Mouse (Mus musculus) limb, embryonic 15.5 days (tissue): ENCODE data around the gene Ccnd3. TPM values are rescaled to one million over a fixed set of nuclear protein-coding genes. Genes with fewer than 3 reads are reported as not detected.
A peak's percentile ranks its signal among the peaks of the same experiment; 100 is the strongest.
"Not testable (repeated sequence)": the region's sequence is repeated elsewhere in the genome, so short reads cannot be mapped to it uniquely, and the experiment has no call there.

Source experiments
- ATAC-seq: fragments of 200-750 bp; cut with Nextera tagmentation; 2 replicates; pipeline ENCODE4 v1.8.0; 2017; ENCODE audit warnings: low read depth, moderate TSS enrichment; ENCODE audit not compliant: insufficient number of reproducible peaks, low FRiP score, low TSS enrichment
- H3K27ac ChIP-seq: fragments of 300-500 bp; sonication (generic); 2 replicates; pipeline ENCODE4 v1.5.1; 2015; ENCODE audit warnings: moderate library complexity, mild to moderate bottlenecking, inconsistent platforms
- H3K27me3 ChIP-seq: fragments of 300-500 bp; sonication (generic); 2 replicates; pipeline ENCODE4 v1.6.1; 2015; ENCODE audit warnings: inconsistent platforms
- H3K36me3 ChIP-seq: fragments of 300-500 bp; sonication (generic); 2 replicates; pipeline ENCODE4 v1.6.1; 2015; ENCODE audit warnings: inconsistent platforms
- H3K4me1 ChIP-seq: fragments of 300-500 bp; sonication (generic); 2 replicates; pipeline ENCODE4 v1.6.1; 2015; ENCODE audit warnings: inconsistent platforms
- H3K4me2 ChIP-seq: fragments of 300-500 bp; sonication (generic); 2 replicates; pipeline ENCODE4 v1.6.1; 2015; ENCODE audit warnings: mild to moderate bottlenecking, inconsistent platforms
- H3K4me3 ChIP-seq: fragments of 300-500 bp; sonication (generic); 2 replicates; pipeline ENCODE4 v1.5.1; 2015; ENCODE audit warnings: mild to moderate bottlenecking, inconsistent platforms
- H3K9ac ChIP-seq: fragments of 300-500 bp; sonication (generic); 2 replicates; pipeline ENCODE4 v1.6.1; 2015; ENCODE audit warnings: inconsistent platforms
- H3K9me3 ChIP-seq: fragments of 300-500 bp; sonication (generic); 2 replicates; pipeline ENCODE4 v1.6.1; 2016; ENCODE audit warnings: inconsistent platforms
- WGBS: fragments of 180-500 bp; shearing (Covaris S2); methylation state at CpG from one replicate; pipeline ENCODE4 v1.1.7; 2015; 5-methylcytosine and 5-hydroxymethylcytosine counted together
- polyA plus RNA-seq: library from polyadenylated mRNA; unstranded; fragments of >200 nt; fragmentation: Nextera tagmentation; extraction: Ambion mirVana; gene quantifications from 2 replicates; pipeline ENCODE4 v1.2.1, GENCODE M21; 2015

Gene Ccnd3
- polyA plus RNA-seq, 1 experiment from 2014 or later, result 499 TPM

DNA sequence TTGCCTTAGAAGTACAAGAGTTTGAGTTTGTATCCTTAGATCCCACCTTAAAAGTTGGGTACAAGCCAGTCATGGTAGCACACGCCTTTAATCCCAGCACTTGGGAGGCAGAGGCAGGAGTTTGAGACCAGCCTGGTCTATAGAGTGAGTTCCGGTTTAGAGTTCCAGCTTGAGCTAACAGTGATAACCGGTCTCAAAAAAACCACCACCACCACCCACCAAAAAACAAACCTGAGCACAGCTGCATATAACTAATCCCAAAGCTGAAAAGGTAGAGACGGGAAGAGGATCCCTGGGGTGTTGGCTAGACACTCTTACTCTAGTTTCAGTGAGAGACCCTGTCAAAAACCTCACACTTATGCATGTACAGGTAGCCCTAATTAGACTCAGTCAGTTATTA lies 111.8 kb downstream of the Ccnd3 start:
- 86% methylated on average over 4 of the region's 4 CpGs for WGBS
- peaks cover 66% of the 10 kb centered on the region for H3K36me3 ChIP-seq
- no peak for ATAC-seq

DNA sequence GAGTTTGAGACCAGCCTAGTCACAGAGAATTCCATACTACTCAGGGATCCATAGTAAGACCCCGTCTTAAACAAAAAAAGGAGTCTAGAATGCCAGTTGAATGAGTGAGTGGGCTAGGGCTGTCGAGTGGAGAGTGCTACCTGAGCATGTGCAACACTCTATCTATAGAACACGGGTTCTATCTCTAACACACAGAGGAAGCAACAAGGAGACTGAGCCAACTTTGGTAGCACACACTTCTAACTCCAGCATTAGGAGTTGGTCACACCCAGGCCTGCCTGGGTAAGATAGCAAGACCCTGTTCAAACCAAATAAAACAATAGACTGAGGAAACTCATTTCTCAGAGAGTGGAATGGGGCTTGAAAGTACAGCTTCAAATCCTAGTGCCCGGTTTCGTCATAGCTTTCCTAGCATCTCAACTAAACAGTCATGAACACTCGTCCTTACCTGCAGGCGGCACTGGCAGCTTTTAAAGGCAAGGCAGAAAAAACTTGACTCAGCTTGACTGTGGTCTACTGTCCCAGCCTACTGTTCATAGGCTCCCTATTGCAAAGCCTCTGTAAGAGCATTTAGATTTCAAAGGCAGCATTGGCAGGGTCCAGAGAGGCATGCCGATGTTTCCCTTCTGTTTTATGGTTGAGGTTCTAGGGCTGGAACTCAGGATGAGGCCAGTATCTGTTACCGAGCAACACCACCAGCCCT lies 112.9 kb downstream of the Ccnd3 start:
- no peak overlapping the region for H3K4me3 ChIP-seq
- H3K36me3 ChIP-seq, result peaks cover 77% of the 10 kb centered on the region
- H3K4me2 ChIP-seq, result no peak overlapping the region
- WGBS, result 94% methylated on average over 9 of the region's 9 CpGs
- H3K27me3 ChIP-seq, result no peaks in the 10 kb centered on the region
- no peaks in the 10 kb centered on the region for H3K9me3 ChIP-seq
- H3K4me1 ChIP-seq, result peaks cover 3% of the 10 kb centered on the region
- no peak for ATAC-seq
- H3K27ac ChIP-seq, result no peak overlapping the region
- H3K9ac ChIP-seq, result no peak overlapping the region

More for the DNA sequence above, 111.8 kb downstream of the Ccnd3 start:
- H3K4me1 ChIP-seq, result peaks cover 12% of the 10 kb centered on the region
- no peaks in the 10 kb centered on the region for H3K9me3 ChIP-seq
- H3K4me3 ChIP-seq, result no peak overlapping the region
- no peak overlapping the region for H3K27ac ChIP-seq
- no peak overlapping the region for H3K9ac ChIP-seq
- no peak overlapping the region for H3K4me2 ChIP-seq
- H3K27me3 ChIP-seq, result no peaks in the 10 kb centered on the region

DNA sequence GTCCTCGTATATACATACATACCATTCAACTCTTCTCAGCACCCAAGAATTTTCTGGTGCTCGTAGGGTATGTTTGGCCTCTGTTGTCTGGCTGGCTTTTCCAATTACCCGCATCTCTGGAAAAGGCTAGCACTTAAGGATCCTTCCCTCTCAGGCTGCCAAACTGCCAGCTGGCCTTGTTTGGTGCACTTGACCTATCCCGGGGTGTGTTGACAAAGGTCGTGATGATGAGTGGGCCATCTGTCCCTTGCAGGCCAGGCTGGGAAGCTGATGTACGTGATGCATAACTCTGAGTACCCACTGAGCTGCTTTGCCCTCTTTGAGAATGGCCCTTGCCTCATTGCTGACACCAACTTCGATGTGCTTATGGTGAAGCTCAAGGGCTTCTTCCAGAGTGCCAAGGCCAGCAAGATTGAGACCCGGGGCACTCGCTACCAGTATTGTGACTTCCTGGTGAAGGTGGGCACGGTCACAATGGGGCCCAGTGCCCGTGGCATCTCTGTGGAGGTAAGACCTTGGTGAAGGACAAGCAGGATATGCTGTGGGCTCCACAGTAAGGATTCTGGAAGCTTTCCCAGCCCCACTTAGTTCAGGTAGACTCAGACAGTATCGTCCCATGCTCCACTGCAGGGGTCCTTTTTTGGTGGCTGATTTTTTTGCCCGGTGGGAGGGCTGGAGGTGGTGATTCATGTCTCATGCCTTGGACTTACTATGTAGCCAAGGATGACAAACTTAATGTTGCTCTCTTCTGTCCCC lies 113.9 kb downstream of the Ccnd3 start:
- H3K9ac ChIP-seq, result no peak overlapping the region
- H3K4me3 ChIP-seq, result no peak overlapping the region
- H3K27ac ChIP-seq, result no peak overlapping the region
- H3K27me3 ChIP-seq, result no peaks in the 10 kb centered on the region
- ATAC-seq, result no peak
- H3K4me2 ChIP-seq, result no peak overlapping the region
- no peaks in the 10 kb centered on the region for H3K9me3 ChIP-seq
- no peaks in the 10 kb centered on the region for H3K4me1 ChIP-seq
- peaks cover 82% of the 10 kb centered on the region for H3K36me3 ChIP-seq
- 92% methylated on average over 13 of the region's 13 CpGs for WGBS

DNA sequence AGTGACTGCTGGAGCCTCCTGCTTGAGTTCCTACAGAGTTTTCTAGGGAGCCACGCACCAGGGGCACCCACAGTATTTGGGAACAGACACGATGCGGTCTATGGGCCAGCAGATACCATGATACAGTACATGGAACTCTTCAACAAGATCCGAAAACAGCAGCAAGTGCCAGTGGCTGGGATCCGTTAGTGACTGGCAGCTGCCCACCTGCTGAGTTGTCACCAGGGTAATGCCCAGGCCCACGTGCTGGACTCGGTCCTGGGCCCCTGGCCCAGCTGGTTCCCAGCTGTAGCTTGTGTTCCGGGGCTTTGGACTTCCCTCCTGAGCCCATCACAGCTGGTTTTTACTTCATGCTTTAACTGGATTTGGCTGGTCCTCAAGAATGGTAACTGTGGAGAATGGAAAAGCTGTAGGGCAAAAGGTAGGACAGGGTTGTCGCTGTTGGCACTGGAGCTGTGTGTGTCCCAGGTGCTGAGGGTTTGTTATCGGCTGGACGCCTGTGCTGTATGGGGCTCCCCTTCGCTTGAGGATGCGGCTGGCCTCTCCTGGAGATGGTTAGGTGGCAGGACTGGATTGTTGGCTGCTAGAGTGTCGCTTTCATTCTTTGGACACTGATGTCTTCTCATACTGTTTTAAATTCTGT lies 118.2 kb downstream of the Ccnd3 start:
- H3K4me1 ChIP-seq, result peaks cover under 1% of the 10 kb centered on the region; the same call in 1 of the 2 replicates
- peaks cover 67% of the 10 kb centered on the region for H3K36me3 ChIP-seq
- no peak overlapping the region for H3K4me2 ChIP-seq
- peak; percentile 61; the same call in 1 of the 2 replicates for ATAC-seq
- no peak overlapping the region for H3K4me3 ChIP-seq
- H3K9me3 ChIP-seq, result no peaks in the 10 kb centered on the region
- H3K27me3 ChIP-seq, result no peaks in the 10 kb centered on the region
- WGBS, result 85% methylated on average over 14 of the region's 14 CpGs
- no peak overlapping the region for H3K27ac ChIP-seq
- no peak overlapping the region for H3K9ac ChIP-seq

DNA sequence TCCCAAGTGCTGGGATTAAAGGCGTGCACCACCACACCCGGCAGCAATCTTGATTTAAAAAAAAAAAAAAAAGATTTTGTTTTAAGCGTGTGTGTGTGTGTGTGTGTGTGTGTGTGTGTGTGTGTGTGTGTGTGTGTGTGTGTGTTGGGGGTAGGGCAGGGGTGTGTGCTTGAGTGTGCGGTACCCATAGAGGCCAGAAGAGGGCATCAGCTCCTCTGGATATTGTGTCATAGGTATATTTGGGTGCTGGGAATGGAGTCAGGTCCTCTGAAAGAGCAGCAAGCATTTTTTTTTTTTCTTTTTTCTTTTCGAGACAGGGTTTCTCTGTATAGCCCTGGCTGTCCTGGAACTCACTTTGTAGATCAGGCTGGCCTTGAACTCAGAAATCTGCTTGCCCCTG lies 119.7 kb downstream of the Ccnd3 start:
- H3K4me1 ChIP-seq, H3K4me2 ChIP-seq, H3K27me3 ChIP-seq, H3K27ac ChIP-seq, ATAC-seq, H3K9ac ChIP-seq, H3K4me3 ChIP-seq, H3K9me3 ChIP-seq: not testable (repeated sequence)
- 93% methylated on average over 5 of the region's 5 CpGs for WGBS
- peaks cover 58% of the 10 kb centered on the region for H3K36me3 ChIP-seq

DNA sequence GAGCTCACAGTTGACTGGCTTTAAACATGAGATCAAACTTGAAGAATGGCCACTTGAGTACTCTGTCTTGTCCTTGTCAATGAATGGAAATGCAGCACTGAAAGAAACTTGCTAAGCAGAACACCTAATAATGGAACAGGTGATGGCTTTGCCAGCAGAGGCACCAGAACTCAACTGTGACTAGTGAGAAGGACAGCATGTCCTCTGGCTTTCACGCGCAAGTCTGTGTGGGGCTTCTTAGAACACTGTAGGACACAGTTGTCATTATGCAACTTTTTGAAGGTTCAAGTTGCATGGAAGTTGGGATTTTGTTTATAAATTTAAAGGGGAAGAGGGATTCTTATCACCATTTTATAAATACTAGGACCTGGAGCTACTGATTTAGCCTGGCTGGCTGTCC lies 120.2 kb downstream of the Ccnd3 start:
- no peak overlapping the region for H3K4me3 ChIP-seq
- WGBS, result 100% methylated on average over 2 of the region's 2 CpGs
- peaks cover 9% of the 10 kb centered on the region for H3K4me1 ChIP-seq
- no peak overlapping the region for H3K27ac ChIP-seq
- no peak for ATAC-seq
- H3K27me3 ChIP-seq, result no peaks in the 10 kb centered on the region
- H3K9me3 ChIP-seq, result no peaks in the 10 kb centered on the region
- no peak overlapping the region for H3K4me2 ChIP-seq
- no peak overlapping the region for H3K9ac ChIP-seq
- H3K36me3 ChIP-seq, result peaks cover 53% of the 10 kb centered on the region

DNA sequence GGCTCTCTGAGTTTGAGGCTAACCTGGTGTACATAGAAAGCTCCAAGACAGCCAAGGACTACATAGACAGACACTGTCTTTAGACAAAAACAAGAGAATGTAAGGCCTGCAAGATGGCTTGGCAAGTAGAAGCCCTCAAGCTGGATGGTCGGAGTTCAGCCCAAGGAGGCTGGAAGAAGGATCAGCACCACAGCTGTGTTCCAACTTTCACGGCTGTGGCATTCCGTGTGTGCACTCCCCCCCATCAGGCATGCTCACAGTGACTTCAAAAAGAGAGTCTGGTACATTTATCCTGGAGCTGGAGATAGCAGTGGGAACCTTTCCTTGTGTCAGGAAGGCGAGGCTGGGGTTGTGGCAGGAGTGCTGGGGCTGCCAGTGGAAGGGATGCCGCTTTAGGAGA lies 121.2 kb downstream of the Ccnd3 start:
- Histone ChIP-seq H3K27me3 (no peaks in the 10 kb centered on the region), H3K9ac (no peak overlapping the region), H3K4me1 (peaks cover 18% of the 10 kb centered on the region), H3K27ac (no peak overlapping the region), H3K36me3 (peaks cover 48% of the 10 kb centered on the region), H3K4me2 (no peak overlapping the region), H3K4me3 (no peak overlapping the region), H3K9me3 (no peaks in the 10 kb centered on the region)
- 82% methylated on average over 5 of the region's 5 CpGs for WGBS
- no peak for ATAC-seq

DNA sequence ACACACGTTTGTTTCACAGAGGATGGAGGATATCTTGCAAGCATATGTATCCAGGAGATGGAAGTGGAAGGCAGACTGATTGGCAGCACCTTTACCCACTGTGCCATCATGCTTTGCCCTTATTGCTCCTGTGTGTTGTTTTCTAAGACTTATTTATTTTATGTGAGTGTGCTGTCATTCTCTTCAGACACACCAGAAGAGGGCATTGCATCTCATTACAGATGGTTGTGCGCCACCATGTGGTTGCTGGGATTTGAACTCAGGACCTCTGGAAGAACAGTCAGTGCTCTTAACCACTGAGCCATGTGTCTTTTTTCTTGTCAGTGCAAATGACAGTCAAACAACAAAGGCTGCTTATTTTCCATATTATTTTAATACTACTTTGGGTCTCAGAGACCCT lies 122.9 kb downstream of the Ccnd3 start:
- Histone ChIP-seq H3K4me2 (no peak overlapping the region), H3K36me3 (peaks cover 31% of the 10 kb centered on the region), H3K27me3 (no peaks in the 10 kb centered on the region), H3K4me1 (peaks cover 22% of the 10 kb centered on the region), H3K9me3 (no peaks in the 10 kb centered on the region), H3K27ac (no peak overlapping the region), H3K4me3 (no peak overlapping the region), H3K9ac (no peak overlapping the region)
- no peak for ATAC-seq
- WGBS, result 80% methylated on average over 2 of the region's 2 CpGs

DNA sequence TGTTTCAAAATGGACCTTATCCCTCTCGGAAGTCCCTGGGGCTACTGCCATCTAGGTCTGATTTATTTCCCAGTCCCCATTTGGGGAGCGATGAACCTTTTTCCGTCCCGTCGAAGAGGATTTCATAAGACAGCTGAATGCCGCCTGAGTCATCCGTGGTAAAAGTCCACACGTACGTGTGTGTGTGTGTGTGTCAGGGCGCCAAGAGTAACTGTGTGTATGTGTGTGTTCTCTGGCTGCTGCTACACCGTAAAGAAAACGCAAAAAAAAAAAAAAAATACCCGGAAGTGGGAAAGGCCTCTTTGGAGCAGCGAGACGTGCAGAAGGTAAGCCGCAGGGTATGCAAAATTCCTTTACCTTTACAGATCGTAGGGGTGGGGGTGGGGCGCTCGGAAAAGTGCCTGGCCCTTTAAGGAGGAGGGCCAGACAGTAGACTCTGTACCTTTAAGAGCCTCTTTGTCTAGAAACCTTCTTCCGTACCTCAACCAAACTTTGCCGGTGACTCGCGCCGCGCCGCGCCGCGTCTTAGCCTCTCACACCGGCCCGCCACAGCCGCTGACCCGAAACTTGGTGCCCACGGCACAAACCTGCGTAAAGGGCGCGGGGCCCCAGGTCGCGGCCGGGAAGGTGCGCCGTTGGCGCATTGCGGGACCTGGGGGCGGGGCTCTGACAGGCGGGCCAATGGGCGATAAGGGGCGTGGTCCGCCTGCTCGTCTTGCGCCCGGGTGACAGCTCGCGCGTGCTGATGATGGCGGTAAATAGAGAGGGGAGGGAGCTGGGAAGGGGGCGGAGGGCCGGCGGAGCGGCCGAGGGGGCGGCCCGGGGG lies 124.2 kb downstream of the Ccnd3 start:
- peak overlapping the region; percentile 95 for H3K27ac ChIP-seq
- no peaks in the 10 kb centered on the region for H3K27me3 ChIP-seq
- H3K9ac ChIP-seq, result peak overlapping the region; percentile 58
- WGBS, result under 1% methylated on average over 62 of the region's 63 CpGs
- H3K9me3 ChIP-seq, result no peaks in the 10 kb centered on the region
- H3K36me3 ChIP-seq, result peaks cover 18% of the 10 kb centered on the region
- peaks cover 22% of the 10 kb centered on the region for H3K4me1 ChIP-seq
- H3K4me2 ChIP-seq, result peak overlapping the region; percentile 96
- H3K4me3 ChIP-seq, result peak overlapping the region; percentile 79
- ATAC-seq, result peak; percentile 96

DNA sequence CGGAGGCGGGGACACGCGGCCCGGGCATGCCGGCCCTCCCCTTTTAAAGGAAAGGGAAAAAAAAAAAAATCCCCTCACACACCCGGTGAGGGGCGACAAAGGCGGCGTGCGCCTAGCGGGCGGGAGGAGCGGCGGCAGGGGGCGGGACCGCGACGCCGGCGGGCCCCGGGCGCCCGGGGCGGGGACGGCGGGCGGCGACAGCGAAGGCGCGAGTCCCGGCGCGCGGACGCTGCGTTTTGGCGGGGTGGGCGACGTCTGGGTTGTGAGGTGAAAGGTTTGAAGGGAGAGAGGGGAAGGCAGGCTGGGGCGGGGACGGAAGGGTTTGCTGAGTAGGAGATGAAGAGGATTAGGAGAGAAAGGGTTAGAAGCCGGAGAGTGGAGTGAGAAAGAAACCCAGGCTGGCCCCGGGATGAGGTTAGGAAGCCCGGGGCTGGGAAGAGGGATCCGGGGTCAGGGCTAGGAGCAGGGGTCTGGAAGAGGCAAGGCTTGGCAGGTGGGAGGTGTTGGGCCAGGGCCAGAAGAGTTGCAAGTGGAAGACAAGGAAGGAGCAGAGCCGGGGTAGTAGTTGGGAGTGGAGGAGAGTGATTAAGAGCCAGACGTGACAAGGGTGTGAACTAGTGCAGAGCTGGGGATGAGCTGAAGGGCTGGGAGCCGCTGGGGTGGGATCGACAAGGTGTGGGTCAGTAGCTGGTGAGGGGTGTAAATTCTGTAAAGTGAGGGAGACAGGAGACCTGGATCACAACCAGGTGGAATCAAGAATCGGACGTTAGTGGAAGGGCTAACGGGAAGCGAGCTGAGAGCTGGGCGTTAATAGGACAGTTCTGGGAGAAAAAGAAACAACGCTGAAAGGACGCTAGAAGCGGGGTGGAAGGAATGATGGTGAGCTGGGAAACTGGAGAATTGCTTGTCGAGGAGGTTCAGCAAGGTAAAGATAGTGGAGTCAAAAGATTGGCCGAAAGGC lies 125.1 kb downstream of the Ccnd3 start:
- no peaks in the 10 kb centered on the region for H3K9me3 ChIP-seq
- H3K4me1 ChIP-seq, result peaks cover 22% of the 10 kb centered on the region
- peak overlapping the region; percentile 58 for H3K9ac ChIP-seq
- 1% methylated on average over 60 of the region's 61 CpGs for WGBS
- peak overlapping the region; percentile 95 for H3K27ac ChIP-seq
- no peaks in the 10 kb centered on the region for H3K27me3 ChIP-seq
- H3K4me3 ChIP-seq, result peak overlapping the region; percentile 79
- peak overlapping the region; percentile 96 for H3K4me2 ChIP-seq
- ATAC-seq, result no peak; the same call in 1 of the 2 replicates
- H3K36me3 ChIP-seq, result peaks cover 14% of the 10 kb centered on the region
